Mouse (Mus musculus) thymus, adult 2 months (tissue): ENCODE results near the gene Chit1. TPM values are rescaled to one million over a fixed set of nuclear protein-coding genes. Genes with fewer than 3 reads are reported as not detected.

Experiments
- DNase-seq: peaks from one replicate; pipeline ENCODE4 v3.0.0; 2021
- H3K27ac ChIP-seq: fragments of 200-500 bp; 2 replicates; pipeline ENCODE4 v1.5.1; 2012; ENCODE audit warnings: low read length, control low read depth; ENCODE audit not compliant: control insufficient read depth, insufficient read depth
- H3K27me3 ChIP-seq: fragments of 200-500 bp; 2 replicates; pipeline ENCODE4 v1.6.1; 2012; ENCODE audit warnings: mild to moderate bottlenecking, low read length, moderate library complexity, mixed read lengths; ENCODE audit not compliant: control insufficient read depth, insufficient read depth
- H3K36me3 ChIP-seq: fragments of 200-500 bp; 2 replicates; pipeline ENCODE4 v1.6.1; 2012; ENCODE audit warnings: mild to moderate bottlenecking, low read length, moderate library complexity; ENCODE audit not compliant: control insufficient read depth, insufficient read depth
- H3K4me1 ChIP-seq: fragments of 200-500 bp; replicated peaks from 2 replicates; pipeline ENCODE4 v1.6.1; 2012; ENCODE audit warnings: low read length; ENCODE audit not compliant: control insufficient read depth, insufficient read depth
- H3K4me3 ChIP-seq: fragments of 200-500 bp; 2 replicates; pipeline ENCODE4 v1.5.1; 2012; ENCODE audit warnings: mild to moderate bottlenecking, low read length, control low read depth, moderate library complexity; ENCODE audit not compliant: control insufficient read depth, insufficient read depth
- CTCF ChIP-seq: fragments of 200-500 bp; IDR thresholded peaks from 2 replicates; pipeline ENCODE4 v1.5.1; 2012; ENCODE audit warnings: mild to moderate bottlenecking, control low read depth, low read length, moderate library complexity, borderline replicate concordance; ENCODE audit not compliant: control insufficient read depth, poor library complexity, insufficient read depth; ENCODE audit errors: extremely low read depth
- POLR2A ChIP-seq: fragments of 200-500 bp; IDR thresholded peaks from 2 replicates; pipeline ENCODE4 v1.6.1; 2012; ENCODE audit warnings: mild to moderate bottlenecking, low read length, control low read depth, moderate library complexity; ENCODE audit not compliant: control insufficient read depth, poor library complexity, insufficient read depth; ENCODE audit errors: extremely low read depth
- WGBS: fragments of 180-500 bp; shearing (Covaris S2); methylation state at CpG from one replicate; pipeline ENCODE4 v1.1.7; 2018; 5-methylcytosine and 5-hydroxymethylcytosine counted together
- polyA plus RNA-seq: library from polyadenylated mRNA; depleted of rRNA; stranded (reverse); fragments of >200 nt; gene quantifications from 2 replicates; pipeline ENCODE4 v1.2.3, GENCODE M21; 2012

Gene Chit1
- polyA plus RNA-seq, 1 experiment = 0.78 TPM

GRCm38 (mm10) chr1:134167416-134168305 is 56.6 kb downstream of the Chit1 start:
- no peak for DNase-seq
- no peak for TF ChIP-seq CTCF
- no peak for TF ChIP-seq POLR2A
- H3K27ac ChIP-seq = no peak overlapping the region

GRCm38 (mm10) chr1:134168567-134168966 is 57.5 kb downstream of the Chit1 start:
- Histone ChIP-seq H3K4me1 (no peaks in the 10 kb centered on the region), H3K27me3 (no peaks in the 10 kb centered on the region), H3K36me3 (no peaks in the 10 kb centered on the region), H3K4me3 (no peak overlapping the region), H3K27ac (no peak overlapping the region)
- TF ChIP-seq CTCF (no peak), POLR2A (no peak)
- no peak for DNase-seq
- 94% methylated on average over 3 of the region's 3 CpGs for WGBS

More at GRCm38 (mm10) chr1:134167416-134168305, 56.6 kb downstream of the Chit1 start:
- WGBS = 73% methylated on average over 14 of the region's 14 CpGs
- H3K4me3 ChIP-seq = no peak overlapping the region
- no peaks in the 10 kb centered on the region for H3K4me1 ChIP-seq
- H3K27me3 ChIP-seq = no peaks in the 10 kb centered on the region
- H3K36me3 ChIP-seq = no peaks in the 10 kb centered on the region

DNA sequence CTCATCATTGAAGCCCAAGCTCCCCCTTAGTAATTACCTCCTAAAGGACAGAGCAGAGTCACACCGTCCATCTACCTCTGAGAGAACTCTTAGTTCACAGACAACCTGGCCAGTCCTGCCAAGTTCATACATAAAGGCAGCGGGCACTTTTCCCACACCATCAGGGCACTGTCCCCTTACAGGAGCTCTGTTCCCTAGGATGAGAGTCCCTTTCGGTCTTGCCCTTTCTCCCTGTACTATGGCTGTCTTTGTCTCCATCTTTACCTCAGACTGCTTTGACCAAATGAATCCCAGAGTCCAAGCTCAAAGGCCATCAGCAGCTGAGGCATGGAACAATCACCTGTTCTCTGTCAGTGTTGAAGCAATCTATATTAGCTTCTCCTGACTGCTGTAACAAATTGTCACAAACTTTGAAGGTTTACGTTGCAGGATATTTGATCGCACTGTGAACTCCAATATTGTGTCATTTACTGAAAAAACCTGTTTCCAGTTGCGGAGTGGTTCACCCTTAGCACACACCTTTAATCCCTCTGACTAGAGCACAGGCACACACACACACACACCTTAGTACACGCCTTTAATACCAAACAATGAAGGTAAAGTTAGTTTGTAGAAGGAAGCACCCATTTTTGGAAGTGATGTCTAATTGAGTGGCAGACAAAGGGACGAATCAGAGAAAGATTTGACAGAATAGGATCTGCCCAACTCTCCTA is 58.1 kb downstream of the Chit1 start:
- Histone ChIP-seq H3K4me1 (no peaks in the 10 kb centered on the region), H3K36me3 (no peaks in the 10 kb centered on the region), H3K4me3 (no peak overlapping the region), H3K27me3 (no peaks in the 10 kb centered on the region), H3K27ac (no peak overlapping the region)
- WGBS = 94% methylated on average over 8 of the region's 8 CpGs
- no peak for DNase-seq
- no peak for TF ChIP-seq CTCF
- no peak for TF ChIP-seq POLR2A

DNA sequence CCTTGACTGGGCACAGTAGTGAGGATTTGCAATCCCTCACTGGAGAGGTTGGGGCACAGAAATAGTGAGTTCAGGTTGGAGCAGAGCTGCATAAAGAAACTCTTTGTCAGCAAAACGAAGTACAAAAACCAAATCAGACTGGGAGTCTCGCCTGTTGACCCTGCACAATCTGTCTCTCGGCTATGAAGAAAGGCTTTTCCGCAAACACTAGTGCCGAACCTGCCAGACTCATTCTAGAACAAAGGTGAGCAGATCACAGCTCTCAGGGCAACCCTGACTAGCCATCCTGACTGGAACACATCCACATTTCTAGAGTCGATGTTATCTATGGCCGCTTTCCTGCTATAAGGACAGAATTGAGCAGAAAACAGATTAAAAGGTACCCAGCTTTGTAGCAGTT is 62.0 kb downstream of the Chit1 start:
- Histone ChIP-seq H3K36me3 (no peaks in the 10 kb centered on the region), H3K4me3 (no peak overlapping the region), H3K4me1 (no peaks in the 10 kb centered on the region), H3K27me3 (no peaks in the 10 kb centered on the region), H3K27ac (no peak overlapping the region)
- TF ChIP-seq CTCF = no peak
- no peak for TF ChIP-seq POLR2A
- WGBS = 88% methylated on average over 7 of the region's 7 CpGs
- no peak for DNase-seq

DNA sequence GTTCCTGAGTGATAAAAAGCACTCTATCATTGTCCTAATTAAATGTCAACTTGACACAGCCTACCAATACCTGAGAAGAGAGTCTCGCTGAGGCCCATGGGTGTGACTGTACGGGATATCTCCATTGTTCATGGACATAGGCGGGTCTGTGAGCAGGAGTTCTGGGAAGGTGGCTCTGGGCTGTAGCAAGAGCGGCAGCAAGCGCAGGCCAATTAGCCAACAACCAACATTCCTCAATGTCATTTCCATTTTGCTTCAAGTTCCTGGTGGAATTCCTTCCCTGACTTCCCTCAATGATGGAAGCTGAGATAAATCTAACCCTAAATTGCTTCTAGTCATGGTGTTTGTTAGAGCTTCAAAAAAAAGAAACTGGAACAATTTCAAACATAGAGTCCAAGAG is 66.9 kb downstream of the Chit1 start:
- Histone ChIP-seq H3K4me3 (no peak overlapping the region), H3K4me1 (no peaks in the 10 kb centered on the region), H3K27ac (no peak overlapping the region), H3K27me3 (no peaks in the 10 kb centered on the region), H3K36me3 (no peaks in the 10 kb centered on the region)
- TF ChIP-seq POLR2A (no peak), CTCF (no peak)
- 96% methylated on average over 5 of the region's 5 CpGs for WGBS
- no peak for DNase-seq

DNA sequence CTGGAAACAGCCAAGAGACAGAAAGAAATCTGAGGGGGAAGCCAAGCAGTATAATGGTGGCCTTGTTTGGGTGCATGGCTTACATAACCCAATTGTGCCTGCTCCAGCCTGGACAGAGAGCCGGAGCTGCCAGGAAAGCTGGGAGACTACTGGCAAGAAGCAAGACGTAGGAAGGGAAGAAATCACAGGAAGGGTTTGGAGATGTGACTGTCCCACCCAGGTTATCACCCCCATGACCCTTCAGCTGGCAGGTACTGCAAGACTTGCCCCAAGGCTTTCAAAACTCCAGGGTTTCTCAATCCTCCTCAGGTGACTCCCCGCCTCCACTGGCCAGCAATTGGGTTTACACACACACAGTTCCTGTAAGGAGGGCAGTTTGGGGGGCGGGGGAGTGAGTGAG is 71.0 kb downstream of the Chit1 start, which contains the start of gene Chil1:
Chil1 (plus strand) TSS at position 152 of the 400 bp plus-strand sequence.
- H3K4me1 ChIP-seq = no peaks in the 10 kb centered on the region
- DNase-seq = no peak
- H3K36me3 ChIP-seq = no peaks in the 10 kb centered on the region
- TF ChIP-seq CTCF = no peak
- no peak for TF ChIP-seq POLR2A
- H3K27ac ChIP-seq = no peak within 1 kb of the TSS
- no peak within 1 kb of the TSS for H3K4me3 ChIP-seq
- no peaks in the 10 kb centered on the region for H3K27me3 ChIP-seq
- WGBS = 93% methylated on average over 4 of the region's 4 CpGs
